Mouse (Mus musculus) heart, adult 11 months (tissue): ENCODE measurements around the gene Adi1.

Experiments
- DNase-seq: peaks from one replicate; pipeline ENCODE4 v3.0.0; 2022

The Adi1 gene

DNA sequence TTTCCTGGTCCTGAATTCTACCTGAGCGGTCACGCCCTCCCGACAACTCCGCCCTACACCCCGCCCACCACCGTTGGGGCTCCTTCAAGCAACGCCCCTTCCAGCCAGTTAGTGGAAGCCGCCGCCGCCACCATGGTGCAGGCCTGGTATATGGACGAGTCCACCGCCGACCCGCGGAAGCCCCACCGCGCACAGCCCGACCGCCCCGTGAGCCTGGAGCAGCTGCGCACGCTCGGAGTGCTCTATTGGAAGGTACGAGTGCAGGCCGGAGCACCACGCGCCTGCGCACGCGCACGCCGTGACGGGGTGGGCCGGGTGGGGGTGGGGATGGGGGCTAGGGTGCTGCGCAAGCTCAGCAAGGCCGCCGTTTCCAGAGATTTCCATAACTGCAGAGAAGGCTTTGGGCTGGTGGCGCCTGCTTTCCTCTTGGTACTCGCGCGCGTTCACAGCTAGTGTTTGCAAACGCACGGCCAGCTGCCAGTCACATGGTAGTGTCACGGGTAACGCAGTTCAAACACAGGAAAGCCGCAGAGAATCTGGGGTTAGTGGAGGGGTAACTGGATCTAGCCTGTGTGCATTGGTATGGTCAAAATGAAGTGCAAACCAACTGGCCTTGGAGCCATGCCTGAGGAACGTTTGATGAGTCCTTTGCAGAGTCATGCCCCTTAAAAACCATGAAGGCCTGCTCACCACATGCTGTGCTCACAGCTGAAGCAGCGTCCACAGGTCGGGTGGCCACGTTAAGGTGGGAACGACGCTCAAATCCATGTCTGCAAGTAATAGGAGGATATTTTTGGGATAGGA is at the start of gene Adi1:
Adi1 (plus strand) TSS at position 111 of the 804 bp plus-strand sequence.
- DNase-seq: peak; percentile 99

- DNase-seq: peak; percentile 96
Measured at GRCm38 (mm10) chr12:28625407-28625806, 49.6 kb upstream of the Adi1 start.

- no peak for DNase-seq
Measured at GRCm38 (mm10) chr12:28627092-28627491, 47.9 kb upstream of the Adi1 start.

GRCm38 (mm10) chr12:28628436-28628835 is 46.6 kb upstream of the Adi1 start:
- no peak for DNase-seq

DNA sequence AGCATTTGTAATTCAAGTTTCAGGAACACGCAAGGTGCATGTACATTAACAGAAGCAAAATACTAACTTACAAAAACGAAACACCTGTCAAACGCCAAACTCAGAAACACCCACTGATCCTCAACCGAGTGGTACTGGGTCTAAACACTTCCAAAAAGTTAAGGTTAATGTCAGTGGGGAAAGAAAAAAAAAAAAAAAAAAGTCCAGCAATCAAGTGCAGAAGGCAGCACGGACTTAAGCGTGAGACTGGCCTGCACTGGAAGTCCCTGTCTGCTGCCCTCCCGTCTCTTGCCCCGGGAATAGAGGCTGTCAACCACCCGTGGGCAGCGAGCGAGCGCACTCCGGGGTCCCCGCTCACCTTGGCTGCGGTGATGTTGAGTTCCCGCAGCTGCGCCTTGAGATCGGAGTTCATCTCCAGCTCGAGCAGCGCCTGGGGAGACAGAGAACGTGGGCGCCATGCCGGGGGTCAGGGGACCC is 39.9 kb upstream of the Adi1 start:
- no peak for DNase-seq

GRCm38 (mm10) chr12:28635535-28636476 is 39.2 kb upstream of the Adi1 start, which contains the start of gene Rps7:
Gene Rps7 (minus strand): TSS chr12:28635953.
- DNase-seq: peak; percentile 99

DNA sequence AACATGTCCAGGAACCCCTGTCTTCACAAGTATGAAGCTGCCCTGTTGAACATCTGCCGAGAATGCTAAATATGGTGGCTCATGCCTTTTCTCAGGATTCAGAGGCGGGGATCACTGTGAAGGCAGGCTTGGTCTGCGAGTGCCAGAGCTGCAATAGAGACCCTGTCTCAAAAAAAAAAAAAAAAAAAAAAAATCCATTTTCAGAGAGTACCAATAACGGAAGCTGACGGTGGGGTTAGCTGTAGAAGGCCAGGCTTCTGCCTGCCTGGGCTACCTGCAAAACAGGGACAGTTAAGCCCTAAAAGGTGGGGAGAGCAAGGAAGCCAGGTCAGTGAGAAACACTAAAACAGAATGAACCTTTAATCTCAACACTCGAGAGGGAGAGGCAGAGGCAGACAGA is 38.5 kb upstream of the Adi1 start:
- no peak for DNase-seq

DNA sequence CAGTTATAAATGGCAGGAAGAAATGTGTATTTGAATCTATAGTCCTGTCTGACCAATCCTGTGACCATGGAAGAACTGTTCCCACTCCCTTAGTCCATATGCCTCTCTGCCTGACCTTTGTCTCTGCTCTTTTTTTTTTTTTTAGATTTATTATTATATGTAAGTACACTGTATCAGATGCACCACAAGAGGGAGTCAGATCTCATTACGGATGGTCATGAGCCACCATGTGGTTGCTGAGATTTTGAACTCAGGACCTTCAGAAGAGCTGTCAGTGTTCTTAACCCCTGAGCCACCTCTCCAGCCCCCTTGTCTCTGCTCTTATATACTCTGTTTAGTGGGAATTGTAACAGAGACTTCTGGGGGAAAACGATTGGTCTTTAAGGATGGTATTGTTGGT is 36.3 kb upstream of the Adi1 start:
- DNase-seq: no peak

DNA sequence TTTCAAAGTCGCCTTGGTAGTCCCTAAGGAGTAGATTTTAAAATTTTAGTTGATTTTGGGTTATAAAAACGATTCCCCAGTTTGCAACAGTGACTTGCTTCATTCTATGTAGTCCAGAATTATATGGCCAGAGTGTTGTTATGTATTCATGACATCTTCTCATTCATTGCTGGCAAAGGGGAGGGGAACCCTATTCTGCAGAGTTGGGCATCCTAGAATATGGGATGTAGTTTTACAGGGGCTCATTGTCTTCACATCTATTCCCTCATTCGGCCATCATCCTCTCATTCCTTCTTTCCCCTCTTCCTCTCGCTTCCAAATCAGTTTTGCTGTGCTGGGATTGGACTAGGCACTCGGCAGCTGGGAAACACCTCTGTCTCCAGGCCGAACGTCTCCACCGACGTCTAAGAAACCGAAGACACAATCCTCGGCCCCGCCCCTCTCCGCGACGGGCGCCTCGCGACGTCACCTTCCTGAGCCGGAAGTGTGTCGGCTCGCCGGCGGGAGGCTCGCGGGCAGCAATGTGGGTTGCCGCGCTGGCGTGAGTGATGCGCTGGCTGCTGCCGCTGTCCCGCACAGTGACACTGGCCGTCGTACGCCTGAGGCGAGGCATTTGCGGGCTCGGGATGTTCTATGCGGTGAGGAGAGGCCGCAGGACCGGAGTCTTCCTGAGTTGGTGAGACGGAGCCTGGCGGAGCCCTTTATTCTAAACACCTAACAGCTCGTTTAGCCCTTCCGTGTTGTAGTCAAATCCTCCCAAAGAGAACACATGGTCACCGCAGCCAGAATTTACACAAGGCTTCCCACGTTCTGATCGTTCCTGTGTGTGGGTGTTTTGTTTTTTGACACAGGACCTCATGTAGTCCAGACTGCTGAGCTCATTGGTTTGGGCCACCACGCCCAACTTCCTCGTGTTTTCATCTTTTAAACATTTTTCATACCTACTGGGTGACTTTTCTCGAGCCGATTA is 25.6 kb upstream of the Adi1 start, which contains the start of gene Rnaseh1:
Rnaseh1 (plus strand) TSS at position 462 of the 970 bp plus-strand sequence.
- DNase-seq: peak; percentile 99

GRCm38 (mm10) chr12:28662628-28663027 is 12.4 kb upstream of the Adi1 start:
- DNase-seq: no peak

GRCm38 (mm10) chr12:28666734-28667133 is 8.3 kb upstream of the Adi1 start:
- no peak for DNase-seq

GRCm38 (mm10) chr12:28667287-28667686 is 7.7 kb upstream of the Adi1 start:
- DNase-seq: no peak

- DNase-seq: no peak
Measured at GRCm38 (mm10) chr12:28674038-28674720, 852 bp upstream of the Adi1 start.

GRCm38 (mm10) chr12:28675925-28676209 is 836 bp downstream of the Adi1 start:
- DNase-seq: no peak

DNA sequence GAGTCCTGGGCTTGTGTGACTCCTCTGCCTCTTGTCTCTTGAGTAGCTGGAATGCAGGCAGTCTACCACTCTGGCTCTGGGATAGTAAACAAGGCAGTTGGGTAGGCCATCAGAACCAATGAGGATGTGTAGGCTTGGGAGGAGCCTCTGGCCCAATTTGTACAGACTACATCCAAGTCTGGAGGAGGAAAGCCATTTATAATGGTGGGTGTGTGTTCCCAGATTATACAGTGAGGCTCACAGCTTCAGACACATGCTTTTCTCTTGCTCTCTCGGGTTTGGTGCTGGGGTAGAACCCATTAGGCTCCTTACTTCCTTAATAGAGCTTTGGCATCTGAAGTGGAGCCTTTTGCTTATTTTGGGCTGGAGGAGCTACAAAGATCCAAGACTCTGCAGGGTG is 9.6 kb downstream of the Adi1 start:
- DNase-seq: no peak

- no peak for DNase-seq
Measured at GRCm38 (mm10) chr12:28685771-28686170, 10.7 kb downstream of the Adi1 start.

DNA sequence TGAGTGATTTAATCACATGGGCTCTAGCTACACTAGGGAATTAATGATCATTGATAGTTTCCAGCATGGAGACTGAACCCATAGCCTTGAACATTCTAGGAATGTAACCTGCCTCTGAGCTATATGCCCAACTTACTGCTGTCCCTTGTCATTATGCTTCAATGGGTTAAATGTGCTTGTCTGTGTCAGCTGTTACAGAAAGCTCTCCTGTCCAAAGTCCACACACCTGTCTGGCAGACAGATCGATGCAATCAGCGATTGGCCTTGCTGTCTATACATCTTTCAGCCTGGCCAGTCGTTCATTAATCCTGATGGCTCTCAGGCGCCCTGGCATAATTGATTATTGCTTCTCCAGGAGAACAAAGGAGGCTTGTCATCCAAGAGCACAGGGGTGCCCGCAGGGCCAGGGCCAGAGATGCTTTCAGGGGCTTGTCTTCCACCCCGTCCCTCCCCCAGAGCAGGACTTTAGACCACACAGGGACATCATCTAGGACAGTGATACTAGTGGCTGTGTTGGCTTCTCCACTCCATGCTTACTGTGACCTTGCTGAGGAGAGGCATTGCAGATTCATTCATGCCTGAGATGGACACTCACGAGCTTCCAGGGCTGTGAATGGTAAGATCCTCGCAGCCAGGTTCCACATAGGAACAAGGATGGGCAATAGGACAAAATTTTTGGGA is 11.3 kb downstream of the Adi1 start:
- no peak for DNase-seq

DNA sequence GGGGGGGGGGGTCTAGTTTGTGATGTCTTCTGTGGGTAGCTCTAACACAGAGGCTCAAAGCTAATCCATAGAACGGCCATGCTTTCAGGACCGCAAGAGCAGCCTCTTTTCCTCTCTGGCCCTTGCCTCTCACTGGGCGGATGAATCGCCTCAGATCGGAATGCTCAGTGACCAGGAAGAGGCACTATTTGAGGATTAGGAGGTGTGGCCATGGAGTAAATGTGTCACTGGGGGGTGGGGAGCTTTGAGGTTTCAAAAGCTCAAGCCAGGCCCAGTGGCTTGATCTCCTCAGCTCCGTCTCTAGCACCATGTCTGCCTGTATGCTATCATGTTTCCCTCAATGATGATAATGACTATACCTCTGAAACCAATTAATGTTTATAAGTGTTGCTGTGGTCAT is 14.0 kb downstream of the Adi1 start:
- DNase-seq: no peak

- DNase-seq: no peak
Measured at GRCm38 (mm10) chr12:28690730-28691129, 15.7 kb downstream of the Adi1 start.

- DNase-seq: no peak
Measured at GRCm38 (mm10) chr12:28693738-28694137, 18.7 kb downstream of the Adi1 start.

- no peak for DNase-seq
Measured at GRCm38 (mm10) chr12:28694231-28694630, 19.2 kb downstream of the Adi1 start.
